ENCODE assay signal across 8 mouse cellular contexts in the genomic region with DNA sequence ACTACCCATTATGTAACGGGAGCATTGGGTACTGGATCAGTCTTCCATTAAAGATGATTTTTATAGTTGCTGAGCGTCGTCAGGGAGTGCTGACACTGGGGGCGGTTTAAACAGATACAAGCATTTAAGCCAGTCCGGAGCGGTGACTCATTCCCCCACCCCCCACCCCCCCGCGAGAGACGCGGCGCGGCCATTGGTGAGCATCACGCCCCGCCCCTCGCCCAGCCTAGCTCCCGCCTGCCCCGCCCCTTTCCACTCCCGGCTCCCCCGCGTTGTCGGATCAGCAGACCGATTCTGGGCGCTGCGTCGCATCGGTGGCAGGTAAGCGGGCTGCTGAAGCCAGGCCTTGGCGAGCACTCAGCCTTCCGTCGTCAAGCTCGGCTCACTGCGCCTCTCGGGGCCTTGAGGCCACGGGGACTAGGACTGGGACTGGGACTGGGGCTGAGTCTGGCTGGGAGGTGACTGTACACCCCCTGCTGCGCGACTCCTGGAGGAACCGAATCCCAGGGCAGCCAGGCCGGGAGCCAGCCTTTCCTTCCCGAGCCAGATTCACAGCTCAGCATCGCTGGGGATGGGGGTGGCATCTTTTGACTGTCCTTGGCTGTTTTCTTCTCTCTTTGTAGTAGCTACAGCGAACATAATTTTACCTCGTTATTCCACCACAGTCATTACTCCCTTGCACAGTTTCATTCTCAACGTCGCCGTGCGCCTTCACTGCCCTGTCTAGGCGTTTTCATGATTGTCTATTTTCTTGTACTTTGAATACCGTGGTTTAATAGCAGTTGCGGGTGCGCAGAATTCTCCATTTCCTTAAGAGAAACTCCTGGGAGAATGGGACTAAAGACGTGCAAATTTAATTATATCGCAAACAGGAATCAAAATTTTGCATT. TPM values are rescaled to one million over a fixed set of nuclear protein-coding genes. Genes with fewer than 3 reads are reported as not detected.
DNase-seq lines count a peak whose midpoint lies in the region; ATAC-seq lines count a peak whose summit lies in the region.

A gene (plus strand): TSS at position 246 of the 890 bp plus-strand sequence.
A gene (plus strand): TSS at position 275 of the 890 bp plus-strand sequence.

- no peaks in the 10 kb centered on the region for H3K9me3 ChIP-seq in hindbrain, embryonic 15.5 days

- H3K4me2 ChIP-seq in hindbrain, embryonic 15.5 days = peak within 1 kb of the TSS; percentile 63

- DNase-seq in T-cell, adult 2 months (ENCODE audit: low spot score) = peak; percentile 84
- peak; percentile 92 to 96 for DNase-seq in cerebellum, postnatal 36 days
- peak; percentile 87 to 89 for DNase-seq in frontal cortex, postnatal 36 days (ENCODE audit: low spot score in 2 of 2)
- peak; percentile 79 for DNase-seq in left cerebral cortex, adult 11 months (ENCODE audit: low spot score)
- DNase-seq in lung, postnatal 4 days = peak; percentile 91
- peak; percentile 90 for DNase-seq in retina, postnatal 7 days (ENCODE audit: low read depth, low spot score)
- peak; percentile 84 for DNase-seq in urinary bladder, adult 2 months (ENCODE audit: low spot score)

- 3% methylated on average over 52 of the region's 52 CpGs for WGBS in hindbrain, embryonic 15.5 days

- peak within 1 kb of the TSS; percentile 88 for H3K4me3 ChIP-seq in hindbrain, embryonic 15.5 days

- no peaks in the 10 kb centered on the region for H3K27me3 ChIP-seq in hindbrain, embryonic 15.5 days

- ATAC-seq in hindbrain, embryonic 15.5 days (ENCODE audit: low FRiP score, low read depth) = peak; percentile 95

- H3K36me3 ChIP-seq in hindbrain, embryonic 15.5 days = no peaks in the 10 kb centered on the region

- peaks cover 32% of the 10 kb centered on the region for H3K4me1 ChIP-seq in hindbrain, embryonic 15.5 days (replicated peaks)

- peak within 1 kb of the TSS; percentile 98 for H3K27ac ChIP-seq in hindbrain, embryonic 15.5 days (replicated peaks)

- H3K9ac ChIP-seq in hindbrain, embryonic 15.5 days = peak within 1 kb of the TSS; percentile 97

RNA-seq across cellular contexts. Expression of the first gene that starts in this region (rescaled TPM):
- 133 and 138 TPM in 2 replicates for polyA plus RNA-seq in hindbrain, embryonic 15.5 days (2015; fragmentation: Nextera tagmentation; extraction: Ambion mirVana)
- 161 and 189 TPM in 2 replicates for polyA plus RNA-seq in urinary bladder, adult 2 months (2012; rRNA removed)

RNA-seq across cellular contexts. Expression of the second gene that starts in this region (rescaled TPM):
- polyA plus RNA-seq in hindbrain, embryonic 15.5 days (2015; fragmentation: Nextera tagmentation; extraction: Ambion mirVana) = not detected in 2 replicates
- polyA plus RNA-seq in urinary bladder, adult 2 months (2012; rRNA removed) = 0.07 TPM in 1 of 2 replicates, not detected in the other

Comparison
In these comparisons a context has a peak if more than half of its experiments do, and no peak if none do; other contexts are left out.
1. Peak in every context shown above with its lines: DNase-seq, ATAC-seq, H3K4me3 ChIP-seq and H3K27ac ChIP-seq.